In genomic region chr2:98844267-98844666, GRCm38 (mm10) we compare ENCODE assay signal across 28 mouse cellular contexts.
DNase-seq lines count a peak whose midpoint lies in the region; ATAC-seq and TF ChIP-seq lines count a peak whose summit lies in the region.
"Had no signal": no experiment of that assay in that cellular context is flagged by ENCODE, and none has a peak within 500 bp of the region (broad histone marks: within the 10 kb centered on the region; RNA-seq: fewer than 3 reads in every experiment).

No protein-coding gene starts in this region.

- no peak overlapping the region for H3K27ac ChIP-seq in midbrain, postnatal 0 days (ENCODE audit: low read depth, low read length)
- H3K27ac ChIP-seq: embryonic facial prominence, embryonic 12.5 days; embryonic facial prominence, embryonic 15.5 days; forebrain, embryonic 15.5 days; heart, adult 2 months; heart, embryonic 10.5 days; heart, embryonic 13.5 days; hindbrain, embryonic 14.5 days; hindbrain, postnatal 0 days had no signal

- H3K9me3 ChIP-seq in midbrain, postnatal 0 days (ENCODE audit: low read length), result no peaks in the 10 kb centered on the region
- H3K9me3 ChIP-seq: embryonic facial prominence, embryonic 12.5 days; embryonic facial prominence, embryonic 15.5 days; forebrain, embryonic 15.5 days; heart, embryonic 10.5 days; heart, embryonic 13.5 days had no signal

- no peak for TF ChIP-seq CTCF in midbrain, postnatal 0 days (IDR thresholded peaks at IDR 0.05)

- DNase-seq in ES-CJ7 (ENCODE audit: low read depth, low spot score) (peak; percentile 88), ZHBTc4 (ENCODE audit: low read depth, low spot score) (peak; percentile 88)
- DNase-seq in Muller cell, postnatal 12 days (ENCODE audit: inconsistent ontology term), result peak; percentile 49
- DNase-seq in midbrain, postnatal 0 days (ENCODE audit: low spot score), result no peak
- no peak for DNase-seq in spleen, adult 18-20 months
- DNase-seq in ovary, postnatal 14 days (ENCODE audit: low spot score), result no peak
- DNase-seq: adrenal gland, adult 8-10 months; adrenal gland, postnatal 36 days; cerebellum, adult 11 months; cerebellum, adult 2 months; cerebellum, adult 9-11 months; cerebellum, postnatal 25 days; gastrocnemius, postnatal 10 days; gastrocnemius, postnatal 36 days; heart, adult 2 months; heart, postnatal 14 days; heart, postnatal 4 days had no signal

- no peak overlapping the region for H3K9ac ChIP-seq in midbrain, postnatal 0 days (replicated peaks; ENCODE audit: low read length, poor library complexity, severe bottlenecking)
- H3K9ac ChIP-seq: embryonic facial prominence, embryonic 12.5 days; embryonic facial prominence, embryonic 15.5 days; forebrain, embryonic 15.5 days; heart, embryonic 13.5 days; hindbrain, embryonic 14.5 days had no signal

- H3K4me1 ChIP-seq in midbrain, postnatal 0 days (ENCODE audit: insufficient read depth, low read length), result no peaks in the 10 kb centered on the region
- H3K4me1 ChIP-seq: embryonic facial prominence, embryonic 12.5 days; embryonic facial prominence, embryonic 15.5 days; forebrain, embryonic 15.5 days; heart, embryonic 10.5 days; heart, embryonic 13.5 days had no signal

- no peak overlapping the region for H3K4me3 ChIP-seq in midbrain, postnatal 0 days (ENCODE audit: low read depth, low read length)
- H3K4me3 ChIP-seq: embryonic facial prominence, embryonic 12.5 days; embryonic facial prominence, embryonic 15.5 days; forebrain, embryonic 15.5 days; heart, adult 2 months; heart, embryonic 10.5 days; heart, embryonic 13.5 days had no signal

- H3K27me3 ChIP-seq in midbrain, postnatal 0 days (ENCODE audit: insufficient read depth, low read length), result no peaks in the 10 kb centered on the region
- H3K27me3 ChIP-seq: embryonic facial prominence, embryonic 12.5 days; embryonic facial prominence, embryonic 15.5 days; forebrain, embryonic 15.5 days; heart, embryonic 13.5 days had no signal

- no peak overlapping the region for H3K4me2 ChIP-seq in midbrain, postnatal 0 days (ENCODE audit: low read depth, low read length, poor library complexity, severe bottlenecking)
- H3K4me2 ChIP-seq: embryonic facial prominence, embryonic 12.5 days; embryonic facial prominence, embryonic 15.5 days; forebrain, embryonic 15.5 days; heart, embryonic 13.5 days; hindbrain, embryonic 14.5 days had no signal

- H3K36me3 ChIP-seq in midbrain, postnatal 0 days (ENCODE audit: insufficient read depth, low read length), result no peaks in the 10 kb centered on the region
- H3K36me3 ChIP-seq: embryonic facial prominence, embryonic 12.5 days; embryonic facial prominence, embryonic 15.5 days; forebrain, embryonic 15.5 days; heart, embryonic 10.5 days; heart, embryonic 13.5 days had no signal

- ATAC-seq in midbrain, postnatal 0 days (ENCODE audit: low FRiP score), result no peak
- ATAC-seq: activated CD4-positive, CD25-positive, alpha-beta regulatory T cell, adult 4 months; CD4-positive, CD25-positive, alpha-beta regulatory T cell, adult 4 months; forebrain, embryonic 15.5 days; hindbrain, postnatal 0 days; inflammation-experienced regulatory T-cells, adult 6 months; intestine, embryonic 16.5 days had no signal

Comparison
In these comparisons a context has a peak if more than half of its experiments do, and no peak if none do; other contexts are left out.
1. DNase-seq: peak in ES-CJ7 (single experiment), Muller cell, postnatal 12 days (single experiment) and ZHBTc4 (single experiment); none in midbrain, postnatal 0 days (single experiment), spleen, adult 18-20 months (0 of 2) and ovary, postnatal 14 days (single experiment).